Mouse (Mus musculus): ENCODE data around the gene Arid5b. TPM values are rescaled to one million over a fixed set of nuclear protein-coding genes. Genes with fewer than 3 reads are reported as not detected.

Arid5b gene
- total and polyA plus RNA-seq, 2 experiments from 2014 or later: 11.4 to 14.5 TPM

- no peak for TF ChIP-seq EP300 (IDR thresholded peaks at IDR 0.05; ENCODE audit: low read depth)
- TF ChIP-seq CTCF (IDR thresholded peaks at IDR 0.05; ENCODE audit: low read depth): no peak
- no peaks in the 10 kb centered on the region; the same call in 1 of the 2 replicates for H3K9me3 ChIP-seq (replicated peaks; ENCODE audit: control insufficient read depth, low read length)
- no peaks in the 10 kb centered on the region for H3K36me3 ChIP-seq (replicated peaks; ENCODE audit: control insufficient read depth, insufficient read depth, low read length)
- H3K9ac ChIP-seq (replicated peaks; ENCODE audit: low read depth, low read length): no peak overlapping the region
- no peaks in the 10 kb centered on the region for H3K27me3 ChIP-seq (ENCODE audit: control insufficient read depth, insufficient read depth, low read length)
- WGBS: 81% methylated on average over 6 of the region's 6 CpGs
- no peaks in the 10 kb centered on the region; the same call in 1 of the 2 replicates for H3K4me1 ChIP-seq (ENCODE audit: control insufficient read depth, insufficient read depth)
- no peak overlapping the region for H3K27ac ChIP-seq (ENCODE audit: low read depth)
- no peak overlapping the region for H3K4me2 ChIP-seq (ENCODE audit: low read depth, low read length)
- H3K4me3 ChIP-seq (ENCODE audit: low read depth, low read length): no peak overlapping the region
- DNase-seq (ENCODE audit: low spot score) (no peak), ATAC-seq (ENCODE audit: insufficient read depth, low read depth) (no peak)
Observed at GRCm38 (mm10) chr10:68054706-68055105, 223.8 kb downstream of the Arid5b start.

DNA sequence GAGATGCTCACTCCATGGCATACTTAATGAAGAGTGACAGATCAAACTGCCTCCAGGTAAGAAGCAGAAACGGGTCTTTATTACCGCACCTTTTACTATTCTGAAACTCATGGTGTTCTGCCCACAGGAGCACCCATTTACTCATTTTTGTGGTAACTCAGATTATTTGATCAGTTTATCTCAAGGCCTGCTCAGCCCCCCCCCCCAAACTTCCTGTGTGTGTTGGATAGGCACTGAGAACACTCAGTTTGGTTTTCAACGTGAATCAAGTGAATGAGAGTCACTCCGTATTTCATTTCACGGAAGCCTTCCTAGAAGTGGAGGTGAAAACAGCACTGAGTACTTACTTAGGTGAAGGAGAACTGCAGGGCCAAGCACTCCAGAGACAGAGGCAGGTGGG lies 224.4 kb downstream of the Arid5b start:
- Histone ChIP-seq H3K27ac (ENCODE audit: low read depth) (no peak overlapping the region), H3K4me2 (ENCODE audit: low read depth, low read length) (no peak overlapping the region), H3K9ac (replicated peaks; ENCODE audit: low read depth, low read length) (no peak overlapping the region), H3K9me3 (replicated peaks; ENCODE audit: control insufficient read depth, low read length) (no peaks in the 10 kb centered on the region; the same call in 1 of the 2 replicates), H3K27me3 (ENCODE audit: control insufficient read depth, insufficient read depth, low read length) (no peaks in the 10 kb centered on the region), H3K4me3 (ENCODE audit: low read depth, low read length) (no peak overlapping the region), H3K36me3 (replicated peaks; ENCODE audit: control insufficient read depth, insufficient read depth, low read length) (no peaks in the 10 kb centered on the region), H3K4me1 (ENCODE audit: control insufficient read depth, insufficient read depth) (no peaks in the 10 kb centered on the region; the same call in 1 of the 2 replicates)
- DNase-seq (ENCODE audit: low spot score) (no peak), ATAC-seq (ENCODE audit: insufficient read depth, low read depth) (no peak)
- 81% methylated on average over 5 of the region's 5 CpGs for WGBS
- no peak for TF ChIP-seq CTCF (IDR thresholded peaks at IDR 0.05; ENCODE audit: low read depth)
- no peak for TF ChIP-seq EP300 (IDR thresholded peaks at IDR 0.05; ENCODE audit: low read depth)

- WGBS: 91% methylated on average over 8 of the region's 8 CpGs
- no peak for ATAC-seq (ENCODE audit: insufficient read depth, low read depth)
- DNase-seq (ENCODE audit: low spot score): no peak
- Histone ChIP-seq H3K4me2 (ENCODE audit: low read depth, low read length) (no peak overlapping the region), H3K4me1 (ENCODE audit: control insufficient read depth, insufficient read depth) (no peaks in the 10 kb centered on the region; the same call in 1 of the 2 replicates), H3K9me3 (replicated peaks; ENCODE audit: control insufficient read depth, low read length) (no peaks in the 10 kb centered on the region), H3K4me3 (ENCODE audit: low read depth, low read length) (no peak overlapping the region), H3K36me3 (replicated peaks; ENCODE audit: control insufficient read depth, insufficient read depth, low read length) (no peaks in the 10 kb centered on the region), H3K27me3 (ENCODE audit: control insufficient read depth, insufficient read depth, low read length) (no peaks in the 10 kb centered on the region), H3K27ac (ENCODE audit: low read depth) (no peak overlapping the region), H3K9ac (replicated peaks; ENCODE audit: low read depth, low read length) (no peak overlapping the region)
- TF ChIP-seq CTCF (IDR thresholded peaks at IDR 0.05; ENCODE audit: low read depth) (no peak), EP300 (IDR thresholded peaks at IDR 0.05; ENCODE audit: low read depth) (no peak)
Observed at GRCm38 (mm10) chr10:68052307-68052706, 226.2 kb downstream of the Arid5b start.

GRCm38 (mm10) chr10:68051316-68051933 lies 227.1 kb downstream of the Arid5b start:
- no peak for ATAC-seq (ENCODE audit: insufficient read depth, low read depth)
- TF ChIP-seq CTCF (IDR thresholded peaks at IDR 0.05; ENCODE audit: low read depth) (no peak), EP300 (IDR thresholded peaks at IDR 0.05; ENCODE audit: low read depth) (no peak)

GRCm38 (mm10) chr10:68050882-68051281 lies 227.7 kb downstream of the Arid5b start:
- no peak overlapping the region for H3K27ac ChIP-seq (ENCODE audit: low read depth)
- H3K9me3 ChIP-seq (replicated peaks; ENCODE audit: control insufficient read depth, low read length): no peaks in the 10 kb centered on the region
- H3K4me1 ChIP-seq (ENCODE audit: control insufficient read depth, insufficient read depth): no peaks in the 10 kb centered on the region
- DNase-seq (ENCODE audit: low spot score) (no peak), ATAC-seq (ENCODE audit: insufficient read depth, low read depth) (no peak)
- H3K4me2 ChIP-seq (ENCODE audit: low read depth, low read length): no peak overlapping the region
- TF ChIP-seq EP300 (IDR thresholded peaks at IDR 0.05; ENCODE audit: low read depth) (no peak), CTCF (IDR thresholded peaks at IDR 0.05; ENCODE audit: low read depth) (no peak)
- H3K9ac ChIP-seq (replicated peaks; ENCODE audit: low read depth, low read length): no peak overlapping the region
- 91% methylated on average over 13 of the region's 13 CpGs for WGBS
- no peaks in the 10 kb centered on the region for H3K27me3 ChIP-seq (ENCODE audit: control insufficient read depth, insufficient read depth, low read length)
- no peaks in the 10 kb centered on the region for H3K36me3 ChIP-seq (replicated peaks; ENCODE audit: control insufficient read depth, insufficient read depth, low read length)
- no peak overlapping the region for H3K4me3 ChIP-seq (ENCODE audit: low read depth, low read length)

More at GRCm38 (mm10) chr10:68051316-68051933, 227.1 kb downstream of the Arid5b start:
- Histone ChIP-seq H3K27me3 (ENCODE audit: control insufficient read depth, insufficient read depth, low read length) (no peaks in the 10 kb centered on the region), H3K4me3 (ENCODE audit: low read depth, low read length) (no peak overlapping the region), H3K9ac (replicated peaks; ENCODE audit: low read depth, low read length) (no peak overlapping the region), H3K9me3 (replicated peaks; ENCODE audit: control insufficient read depth, low read length) (no peaks in the 10 kb centered on the region), H3K4me2 (ENCODE audit: low read depth, low read length) (no peak overlapping the region), H3K4me1 (ENCODE audit: control insufficient read depth, insufficient read depth) (no peaks in the 10 kb centered on the region; the same call in 1 of the 2 replicates), H3K27ac (ENCODE audit: low read depth) (no peak overlapping the region), H3K36me3 (replicated peaks; ENCODE audit: control insufficient read depth, insufficient read depth, low read length) (no peaks in the 10 kb centered on the region)
- WGBS: 95% methylated on average over 14 of the region's 14 CpGs
- no peak for DNase-seq (ENCODE audit: low spot score)

All from heart, postnatal 0 days (tissue).